Mouse (Mus musculus) urinary bladder, postnatal 36 days (tissue): ENCODE results near the gene Ypel3.
A peak's percentile ranks its signal among the peaks of the same experiment; 100 is the strongest.

Experiments used
- DNase-seq, 2 experiments: peaks; one replicate each; pipeline ENCODE4 v3.0.0; 2022; ENCODE audit warnings: low spot score in 2 of 2, mixed read lengths in 1 of 2

The Ypel3 gene

GRCm38 (mm10) chr7:126793456-126794270 lies 16.9 kb downstream of the Ypel3 start:
- DNase-seq: no peak

GRCm38 (mm10) chr7:126794271-126794605 lies 17.5 kb downstream of the Ypel3 start:
- DNase-seq: no peak

GRCm38 (mm10) chr7:126795387-126796317 lies 18.9 kb downstream of the Ypel3 start:
- no peak for DNase-seq

GRCm38 (mm10) chr7:126796350-126796932 lies 19.7 kb downstream of the Ypel3 start:
- no peak for DNase-seq

GRCm38 (mm10) chr7:126797411-126798126 lies 20.8 kb downstream of the Ypel3 start, which contains the start of gene Fam57b:
TSS of gene Fam57b (plus strand) at chr7:126797668.
- DNase-seq: no peak

- DNase-seq: no peak
These were observed 21.6 kb downstream of the Ypel3 start for GRCm38 (mm10) chr7:126798127-126799049.

- peak; percentile 93 to 98 for DNase-seq
These were observed 22.3 kb downstream of the Ypel3 start for GRCm38 (mm10) chr7:126799050-126799467.

- DNase-seq: peak; percentile 42 to 74
These were observed 22.9 kb downstream of the Ypel3 start for GRCm38 (mm10) chr7:126799468-126800268.

GRCm38 (mm10) chr7:126800269-126801056 lies 23.7 kb downstream of the Ypel3 start:
- DNase-seq: no peak

GRCm38 (mm10) chr7:126801057-126801422 lies 24.3 kb downstream of the Ypel3 start:
- DNase-seq: no peak

GRCm38 (mm10) chr7:126802134-126802889 lies 25.6 kb downstream of the Ypel3 start:
- DNase-seq: no peak

GRCm38 (mm10) chr7:126803181-126803580 lies 26.4 kb downstream of the Ypel3 start:
- no peak for DNase-seq

GRCm38 (mm10) chr7:126803751-126804150 lies 27.0 kb downstream of the Ypel3 start:
- DNase-seq: no peak

- peak in 1 of 2 experiments; percentile 44 for DNase-seq
These were observed 30.2 kb downstream of the Ypel3 start for GRCm38 (mm10) chr7:126806956-126807355.

- DNase-seq: no peak
These were observed 30.6 kb downstream of the Ypel3 start for GRCm38 (mm10) chr7:126807405-126807804.

GRCm38 (mm10) chr7:126808703-126809455 lies 32.1 kb downstream of the Ypel3 start:
- DNase-seq: peak; percentile 82 to 90

- DNase-seq: no peak
These were observed 33.1 kb downstream of the Ypel3 start for GRCm38 (mm10) chr7:126809723-126810369.
